Mouse (Mus musculus): Measurements from ENCODE around the gene Kcnrg. TPM values are rescaled to one million over a fixed set of nuclear protein-coding genes. Genes with fewer than 3 reads are reported as not detected.

Gene Kcnrg
- total and polyA plus RNA-seq, 2 experiments = not detected

GRCm38 (mm10) chr14:61572131-61572530 lies 35.1 kb upstream of the Kcnrg start:
- Histone ChIP-seq H3K9ac (ENCODE audit: low read depth, low read length) (no peak overlapping the region), H3K4me3 (ENCODE audit: insufficient read depth, low read depth, low read length) (no peak overlapping the region), H3K79me2 (ENCODE audit: control insufficient read depth, insufficient read depth, low read length) (no peaks in the 10 kb centered on the region), H3K27ac (replicated peaks; ENCODE audit: insufficient read depth, low read depth, low read length) (no peak overlapping the region), H3K4me1 (ENCODE audit: control insufficient read depth, insufficient read depth, low read length) (0 out of 2 replicates have a peak, but pooled peaks cover 3% of the 10 kb centered on the region), H3K27me3 (ENCODE audit: control insufficient read depth, insufficient read depth, low read length) (no peaks in the 10 kb centered on the region), H3K36me3 (ENCODE audit: control insufficient read depth, insufficient read depth, low read length) (no peaks in the 10 kb centered on the region)
- peak; percentile 22 for DNase-seq (ENCODE audit: extremely low read depth, low read depth, low spot score)
- TF ChIP-seq CTCF (IDR thresholded peaks at IDR 0.05; ENCODE audit: low read depth, low read length) (no peak), POLR2A (IDR thresholded peaks at IDR 0.05; ENCODE audit: extremely low read depth, insufficient read depth, low read length) (no peak)
- 42% methylated on average over 2 of the region's 2 CpGs for WGBS

DNA sequence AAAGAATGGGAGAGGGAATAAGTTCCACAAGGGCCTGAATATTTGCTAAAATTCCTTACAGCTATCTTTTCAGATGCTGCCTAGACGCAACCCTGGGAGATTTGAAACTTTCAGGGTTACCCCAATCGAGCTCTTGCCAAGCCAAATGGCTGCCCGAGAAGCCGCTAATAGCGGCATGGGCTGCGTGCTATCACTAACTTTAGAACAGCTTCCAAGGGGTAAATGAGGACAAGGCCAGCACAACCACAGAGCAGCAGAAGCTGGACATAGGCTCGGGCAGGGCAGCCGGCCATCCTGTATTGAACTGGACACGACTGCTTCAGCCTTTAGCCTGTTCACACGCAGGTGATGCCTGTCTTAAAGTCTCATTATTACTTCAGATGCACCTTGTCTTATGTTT lies 32.2 kb upstream of the Kcnrg start:
- Histone ChIP-seq H3K4me1 (ENCODE audit: control insufficient read depth, insufficient read depth, low read length) (0 out of 2 replicates have a peak, but pooled peaks cover 3% of the 10 kb centered on the region), H3K79me2 (ENCODE audit: control insufficient read depth, insufficient read depth, low read length) (no peaks in the 10 kb centered on the region), H3K9ac (ENCODE audit: low read depth, low read length) (no peak overlapping the region), H3K36me3 (ENCODE audit: control insufficient read depth, insufficient read depth, low read length) (no peaks in the 10 kb centered on the region), H3K27me3 (ENCODE audit: control insufficient read depth, insufficient read depth, low read length) (no peaks in the 10 kb centered on the region), H3K27ac (replicated peaks; ENCODE audit: insufficient read depth, low read depth, low read length) (no peak overlapping the region), H3K4me3 (ENCODE audit: insufficient read depth, low read depth, low read length) (no peak overlapping the region)
- no peak for TF ChIP-seq CTCF (IDR thresholded peaks at IDR 0.05; ENCODE audit: low read depth, low read length)
- peak; percentile 29 for DNase-seq (ENCODE audit: extremely low read depth, low read depth, low spot score)
- WGBS = 82% methylated on average over 10 of the region's 10 CpGs

GRCm38 (mm10) chr14:61575941-61576340 lies 31.3 kb upstream of the Kcnrg start:
- no peaks in the 10 kb centered on the region for H3K27me3 ChIP-seq (ENCODE audit: control insufficient read depth, insufficient read depth, low read length)
- no peak overlapping the region for H3K4me3 ChIP-seq (ENCODE audit: insufficient read depth, low read depth, low read length)
- WGBS = 93% methylated on average over 8 of the region's 8 CpGs
- no peak for DNase-seq (ENCODE audit: extremely low read depth, low read depth, low spot score)
- H3K4me1 ChIP-seq (ENCODE audit: control insufficient read depth, insufficient read depth, low read length) = 0 out of 2 replicates have a peak, but pooled peaks cover 3% of the 10 kb centered on the region
- TF ChIP-seq POLR2A (IDR thresholded peaks at IDR 0.05; ENCODE audit: extremely low read depth, insufficient read depth, low read length) = no peak
- no peak for TF ChIP-seq CTCF (IDR thresholded peaks at IDR 0.05; ENCODE audit: low read depth, low read length)
- no peak overlapping the region for H3K9ac ChIP-seq (ENCODE audit: low read depth, low read length)
- H3K36me3 ChIP-seq (ENCODE audit: control insufficient read depth, insufficient read depth, low read length) = no peaks in the 10 kb centered on the region
- no peak overlapping the region for H3K27ac ChIP-seq (replicated peaks; ENCODE audit: insufficient read depth, low read depth, low read length)
- H3K79me2 ChIP-seq (ENCODE audit: control insufficient read depth, insufficient read depth, low read length) = no peaks in the 10 kb centered on the region

DNA sequence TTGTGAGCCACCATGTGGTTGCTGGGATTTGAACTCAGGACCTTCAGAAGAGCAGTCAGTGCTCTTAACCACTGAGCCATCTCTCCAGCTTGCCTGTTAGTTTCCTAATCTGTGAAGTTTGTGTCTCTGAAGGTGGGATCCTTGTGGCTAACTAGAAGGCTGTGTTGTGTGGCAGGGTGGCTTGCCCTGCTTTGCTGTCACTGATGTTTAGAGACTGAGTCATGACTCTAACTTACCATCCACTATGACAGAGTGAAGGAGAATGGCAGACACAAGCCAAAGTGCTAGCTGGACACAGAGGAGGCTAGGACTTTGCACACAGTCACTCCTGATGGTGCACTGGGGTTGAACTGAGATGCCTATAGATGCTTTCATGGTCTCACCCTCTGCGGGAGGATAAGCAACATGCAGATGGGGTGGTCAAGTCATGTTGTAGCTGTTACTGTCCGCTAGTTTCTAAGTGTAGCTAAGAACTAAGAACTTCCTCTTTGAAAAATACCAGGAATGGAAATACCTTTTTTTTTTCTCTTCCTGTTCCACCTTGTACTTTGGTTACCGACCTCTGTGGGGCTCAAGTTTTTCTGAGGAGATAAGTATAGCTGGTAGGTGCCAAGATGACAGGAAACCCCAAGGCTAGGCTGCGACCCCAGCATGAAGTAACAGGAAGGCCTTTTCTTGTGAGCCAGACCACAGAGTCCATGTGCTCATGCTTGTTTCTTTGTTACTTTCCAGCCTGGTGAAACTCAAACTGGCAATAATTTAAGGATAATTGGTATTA lies 17.8 kb upstream of the Kcnrg start:
- Histone ChIP-seq H3K9ac (ENCODE audit: low read depth, low read length) (no peak overlapping the region), H3K27me3 (ENCODE audit: control insufficient read depth, insufficient read depth, low read length) (no peaks in the 10 kb centered on the region), H3K36me3 (ENCODE audit: control insufficient read depth, insufficient read depth, low read length) (no peaks in the 10 kb centered on the region), H3K79me2 (ENCODE audit: control insufficient read depth, insufficient read depth, low read length) (no peaks in the 10 kb centered on the region), H3K4me1 (ENCODE audit: control insufficient read depth, insufficient read depth, low read length) (no peaks in the 10 kb centered on the region), H3K4me3 (ENCODE audit: insufficient read depth, low read depth, low read length) (no peak overlapping the region), H3K27ac (replicated peaks; ENCODE audit: insufficient read depth, low read depth, low read length) (no peak overlapping the region)
- no peak for DNase-seq (ENCODE audit: extremely low read depth, low read depth, low spot score)
- TF ChIP-seq POLR2A (IDR thresholded peaks at IDR 0.05; ENCODE audit: extremely low read depth, insufficient read depth, low read length) (no peak), CTCF (IDR thresholded peaks at IDR 0.05; ENCODE audit: low read depth, low read length) (no peak)
- 75% methylated on average over 4 of the region's 4 CpGs for WGBS

- peak; percentile 33 for DNase-seq (ENCODE audit: extremely low read depth, low read depth, low spot score)
- Histone ChIP-seq H3K4me1 (ENCODE audit: control insufficient read depth, insufficient read depth, low read length) (no peaks in the 10 kb centered on the region; the same call in 1 of the 2 replicates), H3K36me3 (ENCODE audit: control insufficient read depth, insufficient read depth, low read length) (peaks cover 2% of the 10 kb centered on the region; the same call in 1 of the 2 replicates), H3K79me2 (ENCODE audit: control insufficient read depth, insufficient read depth, low read length) (no peaks in the 10 kb centered on the region), H3K27me3 (ENCODE audit: control insufficient read depth, insufficient read depth, low read length) (no peaks in the 10 kb centered on the region), H3K9ac (ENCODE audit: low read depth, low read length) (no peak overlapping the region), H3K27ac (replicated peaks; ENCODE audit: insufficient read depth, low read depth, low read length) (no peak overlapping the region), H3K4me3 (ENCODE audit: insufficient read depth, low read depth, low read length) (no peak overlapping the region)
- WGBS = 71% methylated on average over 9 of the region's 9 CpGs
- TF ChIP-seq CTCF (IDR thresholded peaks at IDR 0.05; ENCODE audit: low read depth, low read length) = no peak
- no peak for TF ChIP-seq POLR2A (IDR thresholded peaks at IDR 0.05; ENCODE audit: extremely low read depth, insufficient read depth, low read length)
Measured at GRCm38 (mm10) chr14:61596719-61597426, 10.4 kb upstream of the Kcnrg start.

Measured in liver, adult 2 months (tissue).